Mouse (Mus musculus): ENCODE measurements around the gene Astn2. TPM values are rescaled to one million over a fixed set of nuclear protein-coding genes. Genes with fewer than 3 reads are reported as not detected.

Astn2 gene
- 0.11 TPM for polyA plus RNA-seq (2017; shearing (Covaris generic))

DNA sequence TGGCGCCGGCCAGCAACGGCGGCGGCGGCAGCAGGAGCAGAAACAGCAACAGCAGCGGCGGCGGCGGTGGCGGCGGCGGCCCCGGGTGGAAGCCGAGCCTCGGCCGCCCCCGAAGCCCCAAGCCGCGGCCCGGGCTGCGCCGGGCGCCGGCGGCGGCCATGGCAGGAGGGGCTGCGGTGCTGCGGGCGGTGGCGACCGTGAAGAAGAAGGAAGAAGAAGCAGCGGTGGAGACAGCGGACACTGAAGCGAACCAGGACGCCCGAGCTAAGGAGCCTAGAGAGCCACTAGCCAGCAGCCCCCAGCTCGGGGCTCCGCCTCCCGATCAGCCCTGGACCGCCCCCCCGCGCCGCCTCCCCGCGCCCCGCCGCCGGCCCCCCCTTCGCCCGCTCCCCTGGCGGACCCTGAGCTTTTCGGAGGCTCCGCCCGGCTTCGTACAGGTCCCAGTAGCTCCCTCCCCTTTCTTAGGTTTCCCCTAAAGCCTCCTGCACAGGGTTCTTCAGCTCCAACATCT lies at the start of gene Astn2:
Gene Astn2 (minus strand): TSS at position 411 of the 511 bp plus-strand sequence.

DNA sequence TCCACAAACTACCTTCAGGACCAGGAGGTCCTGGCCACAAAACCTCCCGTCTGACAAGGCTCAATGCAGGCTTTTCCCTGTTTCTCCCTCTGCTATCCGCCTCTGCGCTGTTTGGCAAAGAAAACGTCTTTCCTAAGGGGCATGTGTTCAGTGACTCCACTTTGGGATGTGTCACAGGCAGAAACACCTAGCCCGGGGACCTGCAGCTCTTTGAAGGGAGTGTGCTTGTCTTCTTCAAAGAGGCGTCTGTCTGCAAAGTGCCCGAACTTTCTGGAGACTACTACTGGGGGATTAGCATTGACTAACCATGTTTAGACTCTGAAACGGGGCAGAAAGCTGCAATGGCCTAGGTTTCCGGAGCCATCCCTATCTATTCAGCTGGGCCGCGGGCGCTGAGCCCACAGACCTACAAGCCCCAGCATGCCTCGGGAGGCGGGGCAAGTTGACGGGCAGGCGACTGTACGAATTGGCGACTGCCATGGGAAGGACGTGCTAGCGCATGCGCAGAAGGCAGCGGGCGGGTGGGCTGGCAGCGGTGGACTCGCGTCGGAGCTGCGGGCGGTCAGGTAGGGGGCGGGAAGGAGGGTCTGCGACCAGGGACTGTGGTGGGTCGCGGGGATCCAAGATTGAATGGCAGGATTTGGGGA lies 799.8 kb downstream of the Astn2 start, which contains the start of gene Trim32:
Gene Trim32 (plus strand): TSS at position 483 of the 647 bp plus-strand sequence.

All from effector memory CD4-positive, alpha-beta T cell, adult 7 months (primary cell).